Mouse (Mus musculus) adrenal gland, adult (tissue): ENCODE measurements around the gene Arhgap23.
A peak's percentile ranks its signal among the peaks of the same experiment; 100 is the strongest.

ENCODE experiments used
- DNase-seq, 2 experiments: peaks; one replicate each; pipeline ENCODE4 v3.0.0; 2022 to 2023; ENCODE audit warnings: low spot score in 1 of 2; ENCODE audit not compliant: inconsistent age in 2 of 2

The Arhgap23 gene

DNA sequence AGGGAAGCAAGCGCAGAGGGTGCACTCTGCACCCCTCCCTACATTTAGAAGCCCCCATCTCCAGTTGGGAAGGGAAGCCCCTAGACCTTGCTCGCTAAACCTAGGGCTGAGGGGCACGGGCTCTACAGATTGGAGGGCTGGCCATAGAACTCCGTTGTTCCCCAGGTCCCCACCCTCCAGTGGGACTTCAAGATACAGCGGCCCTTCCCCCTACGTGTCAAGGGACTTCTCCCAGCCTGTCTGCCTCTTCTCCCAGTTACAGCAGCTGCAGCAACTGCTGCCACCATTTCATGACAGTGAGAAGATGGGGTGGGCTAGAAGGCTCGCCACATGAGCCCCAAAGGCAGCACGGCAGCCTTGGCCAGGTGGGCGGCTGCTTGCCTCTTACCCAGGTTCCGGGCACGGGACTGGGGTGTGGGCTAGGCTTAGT lies 10.6 kb upstream of the Arhgap23 start:
- DNase-seq: no peak

DNA sequence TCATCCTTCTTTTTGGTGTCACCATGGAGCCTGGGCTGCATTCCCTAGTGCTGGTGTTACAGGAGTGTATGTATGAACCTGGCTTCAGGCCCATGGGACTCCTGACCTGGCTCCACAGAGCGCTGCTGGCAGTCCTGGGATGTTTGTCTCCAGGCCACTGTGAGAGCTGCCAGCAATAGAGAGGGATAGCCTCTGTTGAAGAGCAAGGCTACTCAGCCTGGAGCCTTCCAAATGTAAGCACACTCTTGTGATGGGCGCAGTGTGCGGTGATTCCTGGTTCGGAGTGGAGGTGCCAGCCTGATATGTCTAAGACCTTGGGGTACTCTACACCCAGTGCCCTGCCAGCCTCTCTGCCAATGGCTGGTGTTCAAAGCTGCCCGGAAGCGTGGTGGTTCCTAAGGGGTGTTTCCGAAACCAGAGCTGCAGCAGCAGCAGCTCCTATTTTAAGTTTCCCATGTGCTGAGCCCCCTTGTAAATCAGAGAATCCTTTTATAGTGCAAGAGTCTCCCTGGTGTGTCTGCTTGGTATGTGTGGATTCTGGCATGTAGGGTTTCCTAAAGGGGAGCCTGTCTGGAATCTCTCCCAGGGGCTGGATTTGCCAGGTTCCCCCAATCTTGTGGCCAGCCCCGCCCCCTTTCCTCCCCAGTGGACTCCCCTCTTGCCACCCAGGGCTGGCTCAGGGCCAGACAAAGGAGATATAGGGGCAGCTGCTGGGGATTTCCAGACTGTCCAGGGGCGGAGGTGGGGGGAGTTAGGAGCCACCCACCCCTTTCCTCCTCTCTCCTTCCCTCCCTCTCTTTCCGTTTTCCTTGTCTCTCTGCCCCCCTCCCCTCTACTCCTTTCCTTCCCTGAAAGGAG lies 9.0 kb upstream of the Arhgap23 start:
- DNase-seq: peak in 1 of 2 experiments; percentile 51

DNA sequence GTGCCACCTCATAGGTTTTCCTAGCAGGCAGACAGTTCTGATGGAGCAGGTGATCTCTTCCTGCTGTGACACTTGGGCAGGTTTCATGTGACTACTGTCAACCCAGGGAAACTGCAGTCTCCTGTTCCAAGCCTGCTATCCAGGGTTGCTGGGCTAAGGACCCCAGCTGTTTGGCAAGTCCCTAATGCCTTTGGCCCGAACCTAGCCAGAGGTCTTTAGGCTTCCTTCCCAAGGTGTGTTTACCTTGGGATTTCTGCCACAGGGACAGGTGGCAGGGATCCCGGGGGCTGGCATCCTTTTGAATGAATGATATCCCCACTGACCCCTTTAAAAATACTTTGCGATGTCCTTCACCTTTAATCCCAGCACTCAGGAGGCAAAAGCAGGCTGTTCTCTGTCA lies 7.9 kb upstream of the Arhgap23 start:
- DNase-seq: no peak

DNA sequence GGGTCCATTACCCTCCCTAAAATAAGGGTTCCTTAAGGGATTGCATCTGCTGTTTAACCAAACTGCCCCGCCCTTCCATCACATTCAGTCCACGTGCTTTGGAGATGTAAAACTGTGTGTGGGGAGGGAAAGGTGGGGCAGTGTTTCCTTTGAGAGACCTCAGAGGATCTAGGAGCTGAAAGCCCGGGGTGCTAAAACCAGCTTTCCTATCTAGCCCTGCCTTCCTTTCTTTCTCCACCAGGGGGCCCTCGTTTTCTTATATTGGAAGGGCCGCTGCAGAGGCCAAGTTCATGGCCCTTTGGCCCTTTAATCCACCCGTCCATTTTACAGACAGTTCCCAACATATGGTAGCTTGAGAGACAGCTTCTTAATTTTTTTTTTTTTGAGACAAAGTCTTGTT lies 7.2 kb upstream of the Arhgap23 start:
- peak; percentile 79 to 94 for DNase-seq

DNA sequence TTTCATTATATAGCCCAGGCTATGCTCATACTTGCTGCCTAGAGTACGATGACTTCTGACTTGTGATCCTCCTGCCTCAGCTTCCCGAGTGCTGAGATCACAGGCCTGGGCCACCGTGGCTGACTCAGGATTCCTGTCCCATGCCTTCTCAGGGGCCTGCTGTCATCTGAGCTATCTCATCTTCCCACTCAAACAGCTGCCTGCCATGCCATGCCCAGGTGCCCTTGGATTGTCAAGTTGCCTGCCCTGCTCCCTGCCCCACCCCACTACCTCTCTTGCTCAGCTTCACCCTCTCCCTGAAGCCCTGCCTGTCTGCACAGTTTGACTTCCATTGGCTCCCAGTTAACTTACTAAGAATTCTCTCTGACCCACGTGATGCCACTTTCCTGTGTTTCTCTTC lies 4.4 kb upstream of the Arhgap23 start:
- DNase-seq: no peak

DNA sequence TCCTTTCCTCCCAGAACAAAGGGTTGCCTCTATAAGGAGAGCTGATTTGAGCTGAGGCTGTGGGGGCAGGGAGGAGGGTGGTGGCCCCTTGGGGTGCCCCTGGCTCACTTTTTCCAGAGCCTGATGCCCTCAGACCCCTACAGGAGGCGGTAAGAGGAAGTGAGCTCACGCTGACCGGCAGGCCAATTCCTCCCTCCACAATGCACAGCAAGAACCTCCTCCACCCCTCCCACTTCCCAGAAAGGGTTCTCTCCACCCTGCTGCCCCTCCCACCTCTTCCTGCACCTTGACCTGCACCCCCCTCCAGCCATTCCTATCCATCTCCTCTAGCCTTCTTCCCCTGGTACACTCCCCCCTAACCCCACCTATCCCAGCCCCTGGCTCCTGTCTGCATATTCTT lies 3.2 kb upstream of the Arhgap23 start:
- peak in 1 of 2 experiments; percentile 64 for DNase-seq

DNA sequence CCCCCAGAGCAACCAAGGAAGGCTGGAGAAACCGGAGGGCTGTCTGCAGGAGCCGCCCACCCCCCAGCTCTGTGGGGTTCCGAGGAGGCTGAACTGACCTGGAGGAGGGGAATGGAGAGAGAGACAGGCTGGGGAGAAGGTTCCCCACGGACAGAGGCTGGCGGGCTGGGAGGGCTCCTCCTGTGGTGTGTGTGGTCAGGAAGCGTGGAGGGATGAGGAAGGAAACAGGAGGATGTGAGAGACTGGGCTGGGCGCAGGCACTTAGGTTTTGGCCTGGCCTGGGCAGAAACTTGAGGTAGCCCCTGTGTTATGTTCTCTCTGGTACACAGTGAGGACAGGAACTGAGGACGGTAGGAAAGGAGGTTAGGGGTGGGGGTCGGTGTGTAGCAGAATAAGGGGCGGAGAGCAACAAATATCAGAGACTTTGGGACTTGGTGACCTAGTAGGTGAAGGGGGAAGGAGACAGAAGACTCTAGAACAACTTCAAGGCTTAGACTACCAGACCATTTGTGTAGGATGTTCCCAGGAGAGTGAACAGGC lies 2.5 kb upstream of the Arhgap23 start:
- DNase-seq: no peak

DNA sequence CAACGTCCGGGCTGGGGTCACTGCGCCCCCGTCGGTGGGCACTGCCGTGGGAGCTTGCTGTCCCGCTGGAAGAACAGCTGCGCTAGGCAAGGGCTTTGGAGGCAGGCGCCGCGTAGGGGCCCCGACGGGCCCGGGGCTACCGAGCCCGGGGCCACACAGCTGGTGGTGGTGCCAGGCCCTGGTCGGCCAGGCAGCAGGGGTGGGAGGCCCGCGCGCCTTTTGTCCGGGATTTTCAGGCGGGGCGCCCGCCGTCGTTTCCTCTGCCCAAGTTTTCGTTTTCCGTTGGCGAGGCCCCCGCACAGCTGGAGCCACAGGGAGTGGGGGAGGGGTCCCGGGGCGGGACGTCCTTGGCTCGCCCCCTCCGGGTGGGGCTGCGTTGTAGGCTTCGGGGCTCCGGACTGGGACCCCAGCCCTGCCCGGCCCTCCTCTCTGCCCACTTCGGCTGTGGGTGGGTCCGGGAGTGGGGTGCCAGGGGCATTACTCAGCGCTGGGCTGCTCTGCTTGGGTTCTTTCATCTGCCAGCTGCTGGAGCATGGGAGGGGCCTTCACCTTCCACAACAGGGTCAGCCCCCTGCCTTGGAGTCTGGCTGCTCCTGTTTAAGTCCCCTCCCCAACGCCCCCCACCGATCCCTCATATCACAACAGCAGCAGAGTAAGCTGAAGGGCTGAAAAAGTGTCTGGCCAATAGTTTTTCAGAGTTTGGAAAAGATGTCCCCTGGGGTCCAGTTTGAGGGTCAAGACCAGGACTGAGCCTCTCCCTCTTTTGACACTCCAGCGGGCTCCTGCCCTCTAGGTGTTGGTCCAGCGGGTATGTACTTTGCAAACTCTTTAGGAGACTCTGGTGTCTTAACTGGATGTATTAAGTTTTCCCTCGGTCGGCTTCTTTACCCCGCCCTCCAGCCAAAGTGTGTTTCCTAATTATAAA lies 641 bp downstream of the Arhgap23 start:
- DNase-seq: peak; percentile 78 to 87

DNA sequence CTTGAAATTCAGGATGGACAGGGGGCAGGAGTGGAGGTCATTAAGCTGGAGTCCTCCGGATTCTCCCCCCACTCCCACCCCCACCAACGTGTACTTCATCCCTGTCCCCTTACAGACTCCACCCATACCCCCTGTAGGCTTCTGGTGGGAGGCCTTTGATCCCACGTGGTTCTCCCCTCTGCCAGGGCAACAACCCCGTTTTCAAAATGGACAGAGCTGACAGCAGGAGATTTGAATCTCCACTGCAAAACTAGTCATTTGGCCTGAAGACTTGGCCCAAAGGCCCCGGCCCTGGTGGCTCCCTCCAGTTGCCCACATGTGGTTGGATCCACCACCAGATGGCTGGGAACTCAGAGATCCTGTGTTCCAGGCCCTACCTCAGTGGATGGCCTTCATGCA lies 1.3 kb downstream of the Arhgap23 start:
- no peak for DNase-seq

DNA sequence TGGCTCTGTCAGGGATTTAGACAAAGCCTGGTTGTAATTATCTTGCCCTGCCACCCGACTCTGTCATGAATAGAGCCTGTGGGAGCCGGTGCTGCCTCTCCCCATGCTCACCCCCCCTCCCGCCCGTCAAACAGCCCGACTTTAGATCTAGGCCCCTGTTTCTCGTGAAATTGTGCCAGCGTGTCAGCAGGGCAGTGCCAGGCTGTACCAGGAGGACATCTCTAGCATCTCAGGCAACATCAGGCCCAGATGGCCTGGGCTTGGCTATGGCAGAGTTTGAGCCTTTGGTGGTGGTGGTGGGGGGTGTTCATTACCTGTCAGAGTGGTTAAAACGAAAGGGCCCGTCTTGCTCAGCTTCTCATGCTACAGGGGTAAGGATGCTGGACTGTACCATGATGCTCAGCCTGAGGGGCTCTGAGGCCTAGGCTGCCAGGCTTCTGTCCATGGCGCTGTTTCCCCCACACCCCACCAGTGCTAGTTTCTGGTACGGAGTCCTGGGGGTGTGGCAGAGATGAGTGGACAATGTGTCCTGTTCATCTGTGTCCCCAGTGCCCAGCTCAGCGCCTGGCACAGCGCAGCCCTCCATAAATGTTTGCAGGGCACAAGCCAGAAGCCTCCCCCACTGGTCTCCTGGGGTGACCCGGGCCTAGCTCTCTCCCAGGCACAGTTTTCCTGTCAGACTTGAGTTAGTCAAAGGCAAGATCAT lies 3.7 kb downstream of the Arhgap23 start:
- DNase-seq: no peak

DNA sequence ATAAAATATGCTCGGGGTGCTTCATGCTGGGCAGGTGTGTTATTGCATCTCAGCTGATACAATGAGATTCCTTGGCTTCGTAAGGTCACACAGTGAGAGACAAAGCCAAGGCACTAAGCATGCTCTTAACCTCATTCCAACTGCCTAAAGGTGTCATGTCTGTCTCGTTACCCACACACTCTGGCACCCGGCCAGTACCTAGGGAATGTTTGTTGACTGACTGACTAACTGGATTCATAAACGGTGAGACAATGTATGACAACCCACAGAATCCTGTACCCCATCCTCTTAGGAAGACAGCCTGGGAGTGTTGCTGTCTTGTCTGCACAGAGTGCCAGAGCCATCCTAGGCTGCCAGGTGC lies 4.2 kb downstream of the Arhgap23 start:
- DNase-seq: no peak

DNA sequence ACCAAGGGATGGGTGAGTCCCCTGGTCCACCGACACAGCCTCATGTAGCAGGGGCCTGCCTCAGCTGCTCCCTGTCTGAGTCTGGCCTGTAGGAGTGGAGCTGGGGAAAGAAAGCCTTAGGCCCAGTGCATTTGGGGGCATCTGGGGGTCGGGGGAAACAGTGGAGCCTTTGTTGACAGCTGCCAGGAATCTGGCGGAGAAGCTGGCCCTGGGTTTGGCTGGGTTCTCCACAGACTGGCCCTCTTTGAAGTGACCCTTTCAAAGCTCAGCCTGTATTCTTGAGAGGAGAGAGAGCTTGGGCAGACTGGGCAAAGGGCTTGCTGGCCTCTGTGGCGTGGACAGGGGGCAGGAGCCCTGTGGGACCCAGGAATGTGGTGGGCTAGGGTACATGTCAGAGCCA lies 7.2 kb downstream of the Arhgap23 start:
- no peak for DNase-seq

DNA sequence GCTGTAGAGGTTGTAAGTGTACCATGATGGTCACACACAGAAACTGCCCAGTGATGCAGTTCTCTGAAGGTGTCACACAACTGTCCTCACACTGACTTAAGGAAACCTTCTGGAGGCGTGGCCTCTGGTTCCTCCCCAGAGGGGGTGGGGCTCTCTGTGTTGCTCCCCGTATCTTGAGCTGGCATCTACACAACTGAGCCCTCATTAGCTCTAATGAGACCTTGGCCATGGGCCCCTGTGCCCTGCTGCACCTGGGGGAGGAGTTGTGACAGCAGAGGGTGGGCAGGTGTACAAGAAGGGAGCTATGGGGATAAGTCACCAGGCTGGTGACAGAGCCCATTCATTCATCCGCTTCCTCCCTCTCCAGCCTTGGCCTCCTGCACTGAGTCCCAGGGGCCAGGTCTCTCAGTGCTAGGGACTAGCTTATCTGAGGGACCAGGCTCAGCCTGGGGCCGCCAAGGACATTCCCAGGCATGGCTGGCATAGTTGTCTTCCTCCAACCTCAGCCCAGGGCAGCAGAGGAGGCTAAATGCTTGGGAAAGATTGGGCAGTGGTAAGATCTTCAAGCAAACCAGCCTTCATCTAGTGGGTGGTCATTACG lies 8.9 kb downstream of the Arhgap23 start:
- DNase-seq: peak; percentile 55 to 74

DNA sequence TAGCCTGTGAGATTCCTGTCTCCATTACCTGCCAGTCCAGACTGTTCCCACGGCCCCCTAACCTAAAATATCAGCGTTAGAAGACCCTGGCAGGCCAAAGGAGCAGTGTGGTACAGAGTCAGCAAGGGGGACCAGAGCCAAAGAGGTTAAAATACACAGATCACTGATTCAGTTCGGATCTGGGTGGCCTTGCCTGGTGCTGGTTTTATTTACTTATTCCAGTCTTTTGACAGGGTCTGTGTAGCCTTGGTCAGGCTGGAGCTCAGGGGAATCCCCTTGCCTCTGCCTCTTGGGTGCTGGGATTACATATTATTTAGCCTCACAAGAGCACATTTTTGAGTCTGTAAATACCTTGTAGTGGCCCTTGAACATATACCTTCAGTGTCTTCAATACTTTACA lies 9.5 kb downstream of the Arhgap23 start:
- no peak for DNase-seq

DNA sequence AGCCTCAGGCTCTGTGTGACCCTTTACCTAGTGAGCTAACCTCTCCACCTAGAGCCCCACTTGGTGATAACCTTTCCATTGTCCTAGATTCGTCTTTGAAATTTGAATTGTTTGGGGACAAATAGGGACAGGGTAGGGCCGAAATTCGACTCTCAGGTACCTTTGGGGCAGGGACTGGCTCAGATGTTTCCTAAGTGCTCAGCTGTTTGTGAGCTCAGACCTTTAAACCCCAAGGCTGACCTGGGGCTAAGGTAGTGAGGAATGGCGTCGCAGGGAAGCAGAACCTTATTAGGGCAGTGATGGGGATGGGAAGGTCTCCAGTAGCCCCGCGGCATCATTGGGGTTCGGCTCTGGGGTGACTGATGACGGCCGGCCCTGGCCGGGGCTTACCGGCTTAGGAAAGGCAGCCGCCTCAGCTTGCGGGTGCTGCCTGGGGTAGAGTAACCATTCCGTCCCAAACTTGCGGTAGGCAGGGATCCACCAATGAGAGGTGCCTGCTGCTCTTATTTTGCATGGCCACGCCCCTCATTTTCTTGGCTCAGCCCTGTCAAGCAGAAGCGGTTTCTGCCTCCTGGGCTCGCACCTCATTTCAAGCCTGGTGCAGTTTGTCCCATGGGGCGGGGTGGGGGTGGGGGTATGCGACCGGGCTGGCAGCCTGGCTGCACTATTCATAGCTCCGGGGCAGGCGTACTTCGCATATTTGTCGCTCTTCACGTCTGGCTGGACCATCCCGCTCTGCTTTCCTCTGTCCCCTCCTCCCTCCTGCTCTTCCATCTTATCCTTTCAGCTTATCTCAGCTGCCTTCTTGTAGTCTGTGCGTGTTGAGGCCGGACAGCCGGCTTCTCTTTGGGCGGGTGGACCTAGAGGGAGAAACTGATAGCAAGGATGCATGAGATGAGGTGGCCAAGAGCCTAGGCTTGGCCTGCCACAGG lies 12.7 kb downstream of the Arhgap23 start:
- DNase-seq: peak; percentile 88 to 92

DNA sequence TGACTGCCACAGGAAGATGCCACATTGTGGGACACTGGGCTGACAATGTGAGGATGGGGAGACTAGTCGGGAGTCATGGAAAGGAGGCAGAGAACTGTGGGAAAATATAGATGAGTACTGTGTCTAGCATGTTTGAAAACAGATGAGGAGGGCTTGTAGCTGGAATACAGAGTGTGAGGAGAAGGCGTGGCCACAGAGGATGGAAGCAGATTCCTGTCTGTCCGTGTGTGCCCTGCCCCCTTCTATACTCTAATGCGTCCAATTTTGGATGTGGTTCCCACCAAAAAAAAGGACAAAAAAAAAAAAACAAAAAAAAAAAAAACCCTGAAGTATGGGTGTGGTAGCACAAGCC lies 13.4 kb downstream of the Arhgap23 start:
- DNase-seq: no peak

DNA sequence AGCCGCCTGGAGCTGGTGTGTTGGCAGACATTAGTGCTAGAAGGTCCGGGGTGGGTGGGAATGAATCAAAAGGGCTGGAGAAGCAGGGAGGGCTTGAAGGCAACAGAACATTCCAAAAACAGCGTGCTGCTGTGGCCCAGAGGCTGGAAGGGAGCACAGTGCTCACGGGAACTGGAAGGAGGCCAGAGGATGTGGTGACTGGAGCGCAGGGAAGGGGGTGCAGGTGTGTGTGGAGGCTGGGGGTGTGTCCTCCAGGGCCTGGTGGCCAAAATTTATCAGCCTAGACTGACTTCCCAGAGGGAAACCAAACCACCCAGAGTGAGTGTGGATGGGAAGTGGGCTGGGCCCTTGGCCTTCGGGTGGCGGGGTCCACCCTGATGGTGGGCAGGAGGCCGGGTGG lies 14.3 kb downstream of the Arhgap23 start:
- DNase-seq: no peak

DNA sequence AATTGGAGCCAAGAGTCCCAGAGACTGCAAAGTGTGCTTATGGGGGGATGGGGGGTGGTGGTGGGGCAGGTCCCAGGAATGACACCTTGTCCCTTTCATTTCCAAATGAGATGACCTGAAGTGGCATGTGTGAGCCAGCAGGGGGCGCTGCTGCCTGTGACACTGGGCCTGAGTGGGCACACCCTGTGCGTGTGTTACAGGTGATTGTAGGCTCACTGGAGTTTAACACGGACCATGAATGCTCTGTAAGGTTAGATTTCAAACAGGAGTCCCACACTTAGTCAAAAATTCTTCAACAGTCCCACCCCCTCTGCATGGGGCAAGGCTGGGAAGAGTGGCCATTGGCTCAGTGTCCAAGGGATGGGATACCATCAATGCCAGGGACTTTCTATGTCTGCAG lies 16.7 kb downstream of the Arhgap23 start:
- DNase-seq: peak; percentile 68 to 85

DNA sequence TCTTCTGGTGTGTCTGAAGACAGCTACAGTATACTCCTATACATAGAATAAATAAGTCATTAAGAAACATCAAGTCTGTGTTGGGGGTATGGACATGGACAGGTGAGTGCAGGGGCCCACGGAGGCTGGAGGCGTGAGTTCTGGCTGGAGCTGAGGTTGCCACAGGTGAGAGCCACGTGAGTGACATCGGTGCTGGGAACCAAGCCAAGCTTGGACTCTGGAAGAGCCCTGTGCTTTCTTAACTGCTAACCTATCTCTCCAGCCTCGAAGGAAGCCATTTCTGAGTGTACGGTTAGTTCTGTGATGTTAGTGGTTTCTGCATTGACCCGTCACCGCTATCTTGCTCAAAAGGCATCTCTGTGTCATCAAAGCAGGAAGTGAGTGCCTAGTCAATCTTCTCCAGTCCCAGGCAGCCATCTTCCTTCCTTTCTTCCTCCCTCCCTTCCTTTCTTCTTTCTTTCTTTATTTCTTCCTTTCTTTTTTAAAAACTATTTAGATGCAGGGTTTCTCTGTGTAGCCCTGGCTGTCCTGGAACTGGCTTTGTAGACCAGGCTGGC lies 17.7 kb downstream of the Arhgap23 start:
- DNase-seq: peak in 1 of 2 experiments; percentile 50
